Mouse (Mus musculus) embryo, embryonic 9.5 days (tissue): ENCODE measurements around the gene Cyp2d22.
"Not testable (repeated sequence)": the region's sequence is repeated elsewhere in the genome, so short reads cannot be mapped to it uniquely, and the experiment has no call there.

Source experiments
- DNase-seq: peaks from one replicate; pipeline ENCODE4 v3.0.0-alpha.2; 2017; ENCODE audit errors: extremely low spot score

Gene Cyp2d22

GRCm38 (mm10) chr15:82379871-82380713 is at the start of gene Cyp2d22:
Cyp2d22 (minus strand) TSS chr15:82380260.
- DNase-seq: peak; percentile 72

GRCm38 (mm10) chr15:82423471-82423870 is 43.4 kb upstream of the Cyp2d22 start:
- DNase-seq: no peak

- DNase-seq: no peak
Observed at GRCm38 (mm10) chr15:82422935-82423334, 42.9 kb upstream of the Cyp2d22 start.

GRCm38 (mm10) chr15:82418616-82419015 is 38.6 kb upstream of the Cyp2d22 start:
- DNase-seq: no peak

GRCm38 (mm10) chr15:82416797-82417789 is 37.0 kb upstream of the Cyp2d22 start:
- peak; percentile 69 for DNase-seq

- no peak for DNase-seq
Observed at GRCm38 (mm10) chr15:82407536-82407935, 27.5 kb upstream of the Cyp2d22 start.

- no peak for DNase-seq
Observed at GRCm38 (mm10) chr15:82406981-82407380, 26.9 kb upstream of the Cyp2d22 start, which contains the start of gene Cyp2d10. Cyp2d10 (minus strand) TSS chr15:82407195.

GRCm38 (mm10) chr15:82404163-82404562 is 24.1 kb upstream of the Cyp2d22 start:
- no peak for DNase-seq

- no peak for DNase-seq
Observed at GRCm38 (mm10) chr15:82403606-82404005, 23.5 kb upstream of the Cyp2d22 start.

GRCm38 (mm10) chr15:82402741-82403140 is 22.7 kb upstream of the Cyp2d22 start:
- DNase-seq: no peak

GRCm38 (mm10) chr15:82402106-82402505 is 22.0 kb upstream of the Cyp2d22 start:
- no peak for DNase-seq

- no peak for DNase-seq
Observed at GRCm38 (mm10) chr15:82401516-82401915, 21.5 kb upstream of the Cyp2d22 start.

- DNase-seq: not testable (repeated sequence)
Observed at GRCm38 (mm10) chr15:82395955-82396354, 15.9 kb upstream of the Cyp2d22 start.

GRCm38 (mm10) chr15:82393922-82394321 is 13.9 kb upstream of the Cyp2d22 start, which contains the start of gene Cyp2d11:
Cyp2d11 (minus strand) TSS chr15:82394022.
- DNase-seq: not testable (repeated sequence)

GRCm38 (mm10) chr15:82389916-82390315 is 9.9 kb upstream of the Cyp2d22 start:
- DNase-seq: not testable (repeated sequence)

- DNase-seq: no peak
Observed at GRCm38 (mm10) chr15:82385729-82386128, 5.7 kb upstream of the Cyp2d22 start.

GRCm38 (mm10) chr15:82382441-82382840 is 2.4 kb upstream of the Cyp2d22 start:
- no peak for DNase-seq

GRCm38 (mm10) chr15:82380714-82381062 is 628 bp upstream of the Cyp2d22 start:
- DNase-seq: no peak

GRCm38 (mm10) chr15:82379511-82379870 is 569 bp downstream of the Cyp2d22 start:
- no peak for DNase-seq

GRCm38 (mm10) chr15:82378261-82379180 is 1.5 kb downstream of the Cyp2d22 start:
- DNase-seq: no peak

GRCm38 (mm10) chr15:82377701-82378100 is 2.4 kb downstream of the Cyp2d22 start:
- DNase-seq: no peak
